Mouse (Mus musculus) layer of hippocampus, adult 8-10 months (tissue): ENCODE measurements around the gene Mtor. TPM values are rescaled to one million over a fixed set of nuclear protein-coding genes. Genes with fewer than 3 reads are reported as not detected.

Experiments
- DNase-seq, 2 experiments: peaks; one replicate each; pipeline ENCODE4 v3.0.0; 2022; ENCODE audit warnings: low spot score in 2 of 2
- total RNA-seq, 4 experiments: library from RNA; stranded (reverse); gene quantifications; 2 replicates each; pipeline ENCODE4 v1.2.4; 2022

The Mtor gene
- total RNA-seq, 4 experiments from 2014 or later, result 84.8 to 92.8 (median 86.8) TPM

GRCm38 (mm10) chr4:148591637-148592380 is 143.4 kb downstream of the Mtor start:
- DNase-seq, result no peak

DNA sequence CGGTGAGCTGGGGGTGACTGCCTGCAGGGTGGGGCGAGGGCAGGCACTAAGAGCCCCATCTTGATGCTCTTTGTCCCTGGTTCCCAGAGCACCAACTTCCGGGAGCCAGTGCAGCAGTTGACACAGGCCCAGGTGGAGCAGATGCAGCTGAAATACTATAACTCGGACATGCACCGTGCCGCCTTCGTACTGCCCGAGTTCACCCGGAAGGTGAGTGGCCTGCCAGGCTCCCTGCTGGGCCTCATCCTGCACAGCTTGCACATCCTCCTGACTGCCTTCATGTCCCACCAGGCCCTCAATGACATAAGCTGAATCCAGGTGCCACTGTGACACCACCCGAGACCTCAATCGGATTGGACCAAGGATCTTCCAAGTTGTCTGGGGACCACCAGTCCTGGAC is 145.6 kb downstream of the Mtor start:
- DNase-seq, result no peak

DNA sequence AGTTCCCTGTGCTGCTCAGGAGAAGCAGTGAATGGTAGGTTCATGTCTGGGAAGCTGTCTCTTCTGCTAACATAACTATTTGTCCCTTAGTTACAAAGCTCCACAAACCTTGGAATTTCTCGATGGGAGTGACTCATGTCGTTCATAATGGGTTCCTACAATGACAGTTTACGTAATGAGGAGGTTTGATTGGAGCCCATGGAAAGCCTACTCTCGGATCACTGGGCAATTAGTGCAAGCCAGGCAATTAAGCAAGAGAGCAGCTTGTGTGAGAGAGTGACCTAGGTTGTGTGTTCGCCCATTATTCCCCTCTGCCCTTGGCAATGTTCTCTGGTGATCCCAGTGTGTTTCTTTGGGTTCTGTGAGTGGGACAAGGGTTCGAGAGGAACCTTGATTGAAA is 147.5 kb downstream of the Mtor start:
- DNase-seq, result no peak

DNA sequence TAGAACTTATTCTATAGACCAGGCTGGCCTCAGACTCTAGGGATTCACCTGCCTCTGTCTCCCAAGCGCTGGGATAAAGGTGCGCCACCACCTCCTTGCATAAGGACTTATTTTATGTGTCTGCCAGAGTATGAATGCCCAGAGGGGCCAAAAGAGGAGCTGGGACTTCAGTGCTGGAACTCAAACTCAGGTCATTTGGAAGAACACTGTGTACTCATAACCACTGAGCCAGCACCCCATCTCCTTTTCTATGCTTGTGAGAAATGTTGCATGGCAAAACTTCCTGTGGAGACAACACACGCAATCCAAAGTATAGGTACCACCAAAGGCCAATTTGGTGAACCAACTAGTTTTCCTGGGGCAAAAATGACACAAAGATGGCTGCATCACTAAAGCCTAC is 148.3 kb downstream of the Mtor start:
- DNase-seq, result no peak

DNA sequence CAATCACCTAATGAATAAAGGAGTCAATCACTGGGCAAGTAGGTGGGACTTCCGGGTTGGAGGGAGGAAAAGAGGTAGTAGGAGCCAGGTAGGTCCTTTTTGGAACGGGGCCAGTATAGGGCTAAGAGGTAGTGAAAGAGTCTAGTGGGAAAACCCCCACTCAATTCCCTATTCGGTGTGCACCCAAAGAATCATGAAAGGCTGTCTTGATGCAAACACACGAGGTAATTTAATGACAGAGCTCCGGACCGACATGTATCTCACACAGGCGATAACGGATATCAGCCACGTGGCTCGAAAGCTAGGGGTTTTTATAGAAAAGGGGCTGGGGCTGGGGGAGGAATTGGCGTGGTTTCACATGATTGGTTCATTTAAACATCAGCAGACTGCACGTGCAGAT is 150.4 kb downstream of the Mtor start:
- no peak for DNase-seq

DNA sequence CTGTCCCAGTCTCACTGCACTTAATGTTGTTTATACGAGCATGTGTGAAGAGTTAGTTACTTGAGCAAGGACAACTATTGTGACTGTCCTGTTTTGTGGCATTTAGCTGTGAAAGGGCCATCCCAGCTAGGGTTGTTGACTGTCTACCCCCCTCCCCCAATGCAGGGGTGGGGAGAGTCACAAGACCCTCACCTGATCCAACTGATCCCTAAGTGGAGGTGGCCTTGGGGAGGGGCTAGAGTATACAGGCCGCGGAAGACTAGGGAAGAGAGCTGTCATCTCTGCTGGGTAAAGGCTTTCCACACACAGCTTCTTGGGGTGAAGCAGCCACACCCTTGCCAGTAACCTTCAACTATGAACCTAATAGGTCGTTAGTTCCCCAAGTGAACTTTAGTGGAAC is 151.9 kb downstream of the Mtor start:
- no peak for DNase-seq

DNA sequence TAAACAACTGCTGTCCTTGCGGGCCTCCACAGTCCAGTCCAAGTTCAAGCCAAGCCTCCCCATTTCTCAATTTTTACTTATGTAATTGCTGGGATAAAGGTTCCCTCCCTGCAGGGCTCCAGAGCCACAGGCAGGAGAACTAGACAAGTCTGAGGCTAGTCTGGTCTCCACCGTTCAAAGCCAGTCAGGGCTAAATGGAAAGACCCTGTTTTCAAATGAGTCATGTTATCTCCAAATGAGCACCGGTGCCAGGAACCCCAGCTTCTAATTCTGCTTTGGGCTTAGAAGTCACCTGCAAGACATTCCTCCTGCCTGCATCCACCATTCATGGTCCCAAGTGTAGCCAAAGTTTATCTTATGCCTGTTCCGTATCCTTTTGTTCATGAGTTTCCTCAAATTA is 153.5 kb downstream of the Mtor start:
- DNase-seq, result no peak

- no peak for DNase-seq
Observed at GRCm38 (mm10) chr4:148602357-148603120, 154.1 kb downstream of the Mtor start, which contains the start of gene Masp2. Gene Masp2, plus strand, starts transcription at chr4:148602554.

DNA sequence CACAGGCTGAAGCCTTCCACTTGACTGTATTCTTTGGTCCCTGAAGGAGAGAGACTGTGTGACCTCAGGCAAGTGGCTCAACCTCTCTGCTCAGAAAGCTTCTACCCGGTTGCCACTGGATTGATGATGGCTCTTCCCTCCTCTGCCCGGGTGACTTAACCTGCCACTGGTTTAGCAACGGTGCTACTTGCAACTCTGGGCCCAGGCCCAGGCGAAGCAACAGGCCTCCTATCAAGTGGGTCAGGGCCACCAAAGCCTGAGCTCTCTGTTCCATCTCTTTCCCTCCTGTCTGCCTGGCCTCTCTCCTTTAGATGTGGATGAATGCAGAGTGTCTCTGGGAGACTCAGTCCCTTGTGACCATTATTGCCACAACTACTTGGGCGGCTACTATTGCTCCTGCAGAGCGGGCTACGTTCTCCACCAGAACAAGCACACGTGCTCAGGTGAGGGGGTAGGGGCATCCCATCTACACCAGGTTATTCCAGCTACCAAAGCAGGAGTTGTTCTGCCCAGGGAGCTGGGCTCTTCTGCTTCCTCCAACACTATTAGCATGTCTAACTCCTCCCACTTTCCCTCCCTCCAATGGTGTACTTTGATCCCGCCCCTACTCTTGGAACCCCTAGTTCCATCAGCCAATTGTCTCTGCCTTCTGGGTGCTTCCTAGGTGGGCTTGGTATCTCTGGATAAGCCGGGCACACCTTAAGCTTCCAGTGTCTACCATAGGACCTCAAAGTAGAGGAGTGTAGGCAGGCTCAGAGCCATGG is 155.1 kb downstream of the Mtor start:
- no peak for DNase-seq

DNA sequence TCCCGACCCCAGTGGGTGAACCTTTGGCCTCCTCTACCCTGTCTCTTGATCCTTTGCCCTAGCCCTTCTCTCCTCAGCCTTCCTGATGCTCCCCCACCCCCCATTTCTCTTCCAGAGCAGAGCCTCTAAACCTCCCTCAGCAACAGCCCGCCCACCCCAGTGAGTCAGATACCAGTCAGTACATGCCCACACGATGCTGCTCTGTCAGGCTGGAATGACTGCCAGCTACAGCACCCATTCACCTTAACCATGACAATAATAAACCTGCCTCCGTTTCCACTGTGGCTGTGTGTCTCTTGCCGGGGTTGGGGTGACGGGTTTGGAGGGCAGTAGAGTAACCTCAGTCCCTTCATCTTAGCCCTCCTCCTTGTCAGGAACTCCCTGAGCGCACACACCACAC is 155.7 kb downstream of the Mtor start:
- DNase-seq, result peak; percentile 56 to 61

GRCm38 (mm10) chr4:148604541-148605165 is 156.2 kb downstream of the Mtor start:
- DNase-seq, result peak in 1 of 2 experiments; percentile 63

Other genes with a start within 250 kb of the Mtor start
- gene Disp3, start 160.6 kb upstream of the Mtor start, total RNA-seq, result 10 to 100 TPM; 27.2 to 39.2 (median 31.9) TPM
- 1 to 10 TPM; 7.9 to 8.5 (median 8.2) TPM for gene Ubiad1, start 3.8 kb upstream of the Mtor start, total RNA-seq
- gene Angptl7, start 51.8 kb downstream of the Mtor start, total RNA-seq, result 1 to 10 TPM in 2 of 4 experiments, under 1 TPM in 1, not detected in 1; 0.33 to 1.2 (median 1.0) TPM
- 10 to 100 TPM; 50.1 to 52.6 (median 50.3) TPM for gene Exosc10, start 109.8 kb downstream of the Mtor start, total RNA-seq
- 10 to 100 TPM; 66.5 to 78.3 (median 72.2) TPM for gene Srm, start 142.9 kb downstream of the Mtor start, total RNA-seq
- 1 to 10 TPM; 1.1 to 5.5 (median 2.9) TPM for gene Masp2, start 153.9 kb downstream of the Mtor start, total RNA-seq
- 100 to 1,000 TPM; 172 to 235 (median 219) TPM for gene Tardbp, start 178.4 kb downstream of the Mtor start, total RNA-seq
- not detected for gene Gm572, start 194.7 kb downstream of the Mtor start, total RNA-seq